ENCODE assay signal across 8 mouse cellular contexts in genomic region chr7:19023357-19023814, GRCm38 (mm10). TPM values are rescaled to one million over a fixed set of nuclear protein-coding genes. Genes with fewer than 3 reads are reported as not detected.
A peak's percentile ranks its signal among the peaks of the same experiment; 100 is the strongest.
DNase-seq lines count a peak whose midpoint lies in the region; ATAC-seq lines count a peak whose summit lies in the region.

TSS of gene Foxa3 (minus strand) at chr7:19023538.

- peak within 1 kb of the TSS; percentile 92 for H3K27ac ChIP-seq in embryonic facial prominence, embryonic 10.5 days (replicated peaks)
- peak within 1 kb of the TSS; percentile 60 for H3K27ac ChIP-seq in heart, embryonic 11.5 days (ENCODE audit: low read depth, low read length)
- H3K27ac ChIP-seq in lung, embryonic 16.5 days (ENCODE audit: low read length): peak within 1 kb of the TSS; percentile 45

- peaks cover 37% of the 10 kb centered on the region for H3K4me1 ChIP-seq in embryonic facial prominence, embryonic 10.5 days
- peaks cover 13% of the 10 kb centered on the region; the same call in 1 of the 2 replicates for H3K4me1 ChIP-seq in heart, embryonic 11.5 days (ENCODE audit: control insufficient read depth, insufficient read depth, low read length)
- peaks cover 15% of the 10 kb centered on the region for H3K4me1 ChIP-seq in lung, embryonic 16.5 days (replicated peaks; ENCODE audit: control insufficient read depth, insufficient read depth, low read length)

- peak within 1 kb of the TSS; percentile 94 for H3K9ac ChIP-seq in heart, embryonic 11.5 days (ENCODE audit: low read depth, low read length)
- H3K9ac ChIP-seq in lung, embryonic 16.5 days (ENCODE audit: low read length): peak within 1 kb of the TSS; percentile 90

- H3K9me3 ChIP-seq in embryonic facial prominence, embryonic 10.5 days: no peaks in the 10 kb centered on the region
- H3K9me3 ChIP-seq in heart, embryonic 11.5 days (replicated peaks; ENCODE audit: control insufficient read depth, low read length): no peaks in the 10 kb centered on the region
- no peaks in the 10 kb centered on the region for H3K9me3 ChIP-seq in lung, embryonic 16.5 days (ENCODE audit: control insufficient read depth, low read length)

- peaks cover 41% of the 10 kb centered on the region for H3K27me3 ChIP-seq in embryonic facial prominence, embryonic 10.5 days (replicated peaks; ENCODE audit: low read depth, poor library complexity, severe bottlenecking)
- H3K27me3 ChIP-seq in heart, embryonic 11.5 days (ENCODE audit: control insufficient read depth, insufficient read depth, low read length): peaks cover 35% of the 10 kb centered on the region
- peaks cover 21% of the 10 kb centered on the region for H3K27me3 ChIP-seq in lung, embryonic 16.5 days (ENCODE audit: control insufficient read depth, insufficient read depth, low read depth, low read length)

- no peak; the same call in 1 of the 2 replicates for ATAC-seq in heart, embryonic 11.5 days (replicated peaks; ENCODE audit: insufficient number of reproducible peaks, low FRiP score, low TSS enrichment)
- peak; percentile 21 for ATAC-seq in lung, embryonic 16.5 days (ENCODE audit: low read depth)
- ATAC-seq in monocyte, adult 5-6 weeks (replicated peaks; ENCODE audit: insufficient number of reproducible peaks, low FRiP score, low TSS enrichment, poor library complexity, severe bottlenecking): no peak

- peak within 1 kb of the TSS; percentile 97 for H3K4me3 ChIP-seq in embryonic facial prominence, embryonic 10.5 days
- H3K4me3 ChIP-seq in heart, embryonic 11.5 days (ENCODE audit: low read depth, low read length): peak within 1 kb of the TSS; percentile 78
- H3K4me3 ChIP-seq in lung, embryonic 16.5 days (ENCODE audit: low read length): peak within 1 kb of the TSS; percentile 91

- peak; percentile 48 for DNase-seq in ovary, adult 18-20 months (ENCODE audit: low spot score)
- no peak for DNase-seq in ovary, postnatal 14 days (ENCODE audit: low spot score)
- DNase-seq in embryonic facial prominence, embryonic 10.5 days (ENCODE audit: low spot score): no peak
- DNase-seq in kidney, adult 9 months: peak; percentile 46
- peak; percentile 33 to 47 for DNase-seq in spleen, postnatal 36 days (ENCODE audit: low spot score in 2 of 2)

- 4% methylated on average over 30 of the region's 30 CpGs for WGBS in embryonic facial prominence, embryonic 10.5 days
- 4% methylated on average over 29 of the region's 30 CpGs for WGBS in heart, embryonic 11.5 days (ENCODE audit: insufficient replicate concordance)
- under 1% methylated on average over 30 of the region's 30 CpGs for WGBS in lung, embryonic 16.5 days

- peak within 1 kb of the TSS; percentile 90 for H3K4me2 ChIP-seq in heart, embryonic 11.5 days
- peak within 1 kb of the TSS; percentile 47 for H3K4me2 ChIP-seq in lung, embryonic 16.5 days (ENCODE audit: low read depth, low read length)

- peaks cover under 1% of the 10 kb centered on the region for H3K36me3 ChIP-seq in embryonic facial prominence, embryonic 10.5 days (replicated peaks)
- no peaks in the 10 kb centered on the region for H3K36me3 ChIP-seq in heart, embryonic 11.5 days (ENCODE audit: control insufficient read depth, insufficient read depth, low read length)
- H3K36me3 ChIP-seq in lung, embryonic 16.5 days (ENCODE audit: control insufficient read depth, insufficient read depth, low read length): no peaks in the 10 kb centered on the region

RNA-seq across cellular contexts. Expression of gene Foxa3, which starts in this region (rescaled TPM):
- polyA plus RNA-seq in embryonic facial prominence, embryonic 10.5 days (2016; fragmentation: Nextera tagmentation; extraction: Ambion mirVana): not detected in 2 replicates
- polyA plus RNA-seq in heart, embryonic 11.5 days (2014; fragmentation: Nextera tagmentation; extraction: Ambion mirVana): 0.59 TPM in 1 of 2 replicates, not detected in the other
- 2.3 TPM in 2 replicates for polyA plus RNA-seq in lung, embryonic 16.5 days (2015; fragmentation: Nextera tagmentation; extraction: Ambion mirVana)
- total RNA-seq in monocyte, adult 5-6 weeks (2017): not detected in 3 replicates

Comparison
In these comparisons a context has a peak if more than half of its experiments do, and no peak if none do; other contexts are left out.
1. DNase-seq: peak in ovary, adult 18-20 months (single experiment), kidney, adult 9 months (single experiment) and spleen, postnatal 36 days (2 of 2); none in ovary, postnatal 14 days (single experiment) and embryonic facial prominence, embryonic 10.5 days (single experiment).
2. Peak in every context shown above with its lines, with median percentiles within 50 percentile points of each other: H3K27ac ChIP-seq and H3K4me3 ChIP-seq.